Mouse (Mus musculus): ENCODE measurements at regions not wholly inside any gene's neighbourhood (a gene's known extent, or its start where the extent isn't known, plus 50 kb on each side); places are given as distances from the start of the nearest gene placed in this dataset.
A peak's percentile ranks its signal among the peaks of the same experiment; 100 is the strongest.

DNA sequence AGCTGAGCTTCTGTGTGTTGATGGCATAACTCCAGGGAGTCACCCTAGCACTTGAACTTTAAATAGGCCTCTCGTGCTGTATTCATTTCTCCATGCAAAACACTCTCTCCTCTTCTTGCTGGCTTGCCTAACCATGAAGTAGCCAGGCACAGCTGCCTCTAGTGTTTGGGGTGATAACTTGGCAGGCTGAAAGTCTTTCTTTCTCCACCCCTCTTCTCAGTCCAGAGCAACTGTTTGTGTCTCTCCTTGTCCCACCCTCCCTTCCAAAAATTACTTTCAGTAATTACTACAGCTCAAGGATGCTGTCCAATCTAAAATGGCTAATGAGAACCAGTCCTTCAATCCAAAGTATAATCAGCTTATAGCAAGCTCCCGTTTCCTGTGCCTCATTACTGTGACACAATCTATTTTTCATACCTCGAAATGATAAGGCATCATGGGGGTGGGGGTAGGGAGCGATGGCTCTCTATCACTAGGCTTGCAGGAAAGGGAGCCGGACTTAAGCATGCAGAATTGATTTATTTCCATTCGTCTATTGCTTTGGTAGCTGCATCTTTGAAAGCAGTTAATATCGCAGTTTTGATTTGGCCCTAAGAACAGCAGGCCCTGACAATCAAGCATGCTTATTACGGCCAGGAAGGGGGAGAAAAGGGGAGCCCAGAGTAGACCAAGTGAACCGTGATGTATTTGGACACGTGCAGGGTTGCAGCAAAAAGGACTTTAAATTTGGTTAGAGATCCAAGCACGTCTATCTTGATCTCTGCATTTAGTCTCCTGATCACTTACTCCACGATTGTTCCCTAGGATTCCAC, 943.8 kb downstream of the Slc4a3 start:
- no peak overlapping the region for H3K9ac ChIP-seq (ENCODE audit: low read depth, low read length)
- H3K4me1 ChIP-seq (ENCODE audit: control insufficient read depth, insufficient read depth, low read length), result peaks cover 26% of the 10 kb centered on the region
- no peaks in the 10 kb centered on the region for H3K9me3 ChIP-seq (replicated peaks; ENCODE audit: control insufficient read depth, low read length, poor library complexity, severe bottlenecking)
- peak overlapping the region; percentile 3; the same call in 1 of the 2 replicates for H3K27ac ChIP-seq (ENCODE audit: low read length)
- peak; percentile 57; the same call in 1 of the 2 replicates for ATAC-seq
- no peak overlapping the region for H3K4me3 ChIP-seq (ENCODE audit: low read depth, low read length)
- H3K36me3 ChIP-seq (ENCODE audit: control insufficient read depth, insufficient read depth, low read length), result no peaks in the 10 kb centered on the region
- 16% methylated on average over 12 of the region's 12 CpGs for WGBS
- H3K4me2 ChIP-seq (ENCODE audit: low read length), result peak overlapping the region; percentile 17; the same call in 1 of the 2 replicates
- no peaks in the 10 kb centered on the region for H3K27me3 ChIP-seq (ENCODE audit: control insufficient read depth, insufficient read depth, low read depth, low read length)

DNA sequence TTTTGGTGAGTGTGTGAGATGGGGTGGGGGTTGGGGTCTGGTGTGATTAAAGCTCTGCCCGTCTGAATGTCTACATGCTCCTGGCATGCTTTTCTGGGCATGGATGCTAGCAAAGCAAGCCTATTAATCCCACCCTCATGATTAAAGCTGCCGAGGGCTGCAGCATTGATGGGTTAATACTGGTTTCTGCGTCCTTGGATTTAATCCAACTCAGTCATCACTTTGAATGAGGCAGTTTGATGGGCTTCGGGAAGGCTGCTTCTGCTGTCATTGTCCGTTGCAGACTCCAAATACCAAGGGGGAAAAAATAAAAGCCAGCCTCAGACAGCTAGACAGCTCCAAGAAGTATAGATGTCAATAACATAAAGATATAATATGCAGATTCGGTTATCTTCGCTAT, 944.7 kb downstream of the Slc4a3 start:
- Histone ChIP-seq H3K4me2 (ENCODE audit: low read length) (peak overlapping the region; percentile 35), H3K9me3 (replicated peaks; ENCODE audit: control insufficient read depth, low read length, poor library complexity, severe bottlenecking) (no peaks in the 10 kb centered on the region), H3K4me3 (ENCODE audit: low read depth, low read length) (no peak overlapping the region), H3K4me1 (ENCODE audit: control insufficient read depth, insufficient read depth, low read length) (peaks cover 26% of the 10 kb centered on the region), H3K27ac (ENCODE audit: low read length) (peak overlapping the region; percentile 57; the same call in 1 of the 2 replicates), H3K27me3 (ENCODE audit: control insufficient read depth, insufficient read depth, low read depth, low read length) (no peaks in the 10 kb centered on the region), H3K36me3 (ENCODE audit: control insufficient read depth, insufficient read depth, low read length) (no peaks in the 10 kb centered on the region), H3K9ac (ENCODE audit: low read depth, low read length) (no peak overlapping the region)
- peak; percentile 82 for ATAC-seq
- WGBS, result 10% methylated on average over 7 of the region's 7 CpGs

DNA sequence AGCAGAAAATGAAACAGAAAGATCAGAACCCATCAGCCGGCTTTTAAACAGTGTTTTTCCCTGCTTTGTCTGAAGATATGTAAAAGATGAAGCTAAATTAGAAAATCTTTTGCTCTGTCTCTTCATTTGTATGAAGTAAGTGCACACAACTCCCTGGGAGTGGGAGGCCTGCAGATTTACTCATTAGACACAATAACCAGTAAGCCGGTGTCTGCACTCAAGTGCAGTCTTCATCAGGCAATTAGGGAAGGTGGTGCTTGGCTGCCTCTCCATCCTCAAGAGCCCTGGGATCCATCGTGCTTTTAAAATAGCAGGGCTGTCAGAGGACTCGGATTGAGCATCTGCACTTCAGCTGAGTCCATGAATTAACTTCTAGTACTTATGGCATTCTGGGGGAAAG, 945.1 kb downstream of the Slc4a3 start:
- Histone ChIP-seq H3K9ac (ENCODE audit: low read depth, low read length) (no peak overlapping the region), H3K9me3 (replicated peaks; ENCODE audit: control insufficient read depth, low read length, poor library complexity, severe bottlenecking) (no peaks in the 10 kb centered on the region), H3K27me3 (ENCODE audit: control insufficient read depth, insufficient read depth, low read depth, low read length) (no peaks in the 10 kb centered on the region), H3K4me1 (ENCODE audit: control insufficient read depth, insufficient read depth, low read length) (peaks cover 26% of the 10 kb centered on the region), H3K36me3 (ENCODE audit: control insufficient read depth, insufficient read depth, low read length) (no peaks in the 10 kb centered on the region), H3K4me3 (ENCODE audit: low read depth, low read length) (no peak overlapping the region), H3K27ac (ENCODE audit: low read length) (peak overlapping the region; percentile 57; the same call in 1 of the 2 replicates), H3K4me2 (ENCODE audit: low read length) (peak overlapping the region; percentile 35)
- peak; percentile 43; the same call in 1 of the 2 replicates for ATAC-seq
- WGBS, result 9% methylated on average over 4 of the region's 4 CpGs

DNA sequence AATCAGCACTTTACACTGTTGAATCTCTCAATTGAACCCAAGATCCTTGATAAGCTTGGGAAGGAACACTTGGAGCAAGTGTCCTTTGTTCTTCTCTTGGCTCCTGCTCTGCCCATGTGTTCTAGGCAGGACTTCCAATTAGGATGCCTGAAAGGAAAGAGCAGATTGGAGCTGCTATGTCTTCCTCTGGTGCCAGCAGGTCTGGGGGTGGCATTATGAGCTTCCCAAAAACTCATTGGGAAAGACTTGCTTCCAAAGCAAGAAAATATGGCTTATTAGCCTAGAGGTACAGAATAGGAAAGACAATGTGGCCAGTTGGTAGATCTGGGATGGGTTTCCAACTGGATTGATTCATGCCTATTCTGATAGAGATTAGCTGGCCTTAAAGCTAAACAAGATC, 959.1 kb downstream of the Slc4a3 start:
- H3K9ac ChIP-seq (ENCODE audit: low read depth, low read length), result no peak overlapping the region
- no peaks in the 10 kb centered on the region for H3K36me3 ChIP-seq (ENCODE audit: control insufficient read depth, insufficient read depth, low read length)
- H3K27ac ChIP-seq (ENCODE audit: low read length), result no peak overlapping the region
- ATAC-seq, result no peak
- H3K27me3 ChIP-seq (ENCODE audit: control insufficient read depth, insufficient read depth, low read depth, low read length), result no peaks in the 10 kb centered on the region
- H3K4me1 ChIP-seq (ENCODE audit: control insufficient read depth, insufficient read depth, low read length), result no peaks in the 10 kb centered on the region
- H3K4me3 ChIP-seq (ENCODE audit: low read depth, low read length), result no peak overlapping the region
- no peaks in the 10 kb centered on the region for H3K9me3 ChIP-seq (replicated peaks; ENCODE audit: control insufficient read depth, low read length, poor library complexity, severe bottlenecking)
- H3K4me2 ChIP-seq (ENCODE audit: low read length), result no peak overlapping the region

DNA sequence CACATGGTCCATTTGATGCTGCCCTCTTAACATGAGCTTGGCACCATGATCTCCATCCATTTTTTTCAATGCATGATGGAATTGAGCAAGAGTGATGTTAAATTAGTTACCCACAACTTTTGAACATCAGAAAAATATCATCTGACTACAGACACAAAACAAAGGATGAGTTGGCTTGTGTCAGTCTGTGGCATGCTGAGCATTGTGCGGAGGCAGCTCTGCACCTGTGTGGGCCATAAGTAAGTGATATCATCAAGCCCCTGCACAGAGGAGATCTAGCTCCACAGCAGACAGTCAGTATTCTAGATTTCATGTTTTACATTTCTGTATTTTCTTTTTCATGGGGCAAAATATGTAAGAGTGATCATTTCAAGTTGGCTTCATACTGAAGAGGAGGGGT, 962.8 kb downstream of the Slc4a3 start:
- WGBS, result 92% methylated on average over 1 of the region's 1 CpGs
- H3K9ac ChIP-seq (ENCODE audit: low read depth, low read length), result no peak overlapping the region
- ATAC-seq, result no peak
- H3K36me3 ChIP-seq (ENCODE audit: control insufficient read depth, insufficient read depth, low read length), result no peaks in the 10 kb centered on the region
- no peaks in the 10 kb centered on the region for H3K4me1 ChIP-seq (ENCODE audit: control insufficient read depth, insufficient read depth, low read length)
- no peaks in the 10 kb centered on the region for H3K27me3 ChIP-seq (ENCODE audit: control insufficient read depth, insufficient read depth, low read depth, low read length)
- H3K27ac ChIP-seq (ENCODE audit: low read length), result no peak overlapping the region
- H3K9me3 ChIP-seq (replicated peaks; ENCODE audit: control insufficient read depth, low read length, poor library complexity, severe bottlenecking), result no peaks in the 10 kb centered on the region
- no peak overlapping the region for H3K4me3 ChIP-seq (ENCODE audit: low read depth, low read length)
- H3K4me2 ChIP-seq (ENCODE audit: low read length), result no peak overlapping the region

DNA sequence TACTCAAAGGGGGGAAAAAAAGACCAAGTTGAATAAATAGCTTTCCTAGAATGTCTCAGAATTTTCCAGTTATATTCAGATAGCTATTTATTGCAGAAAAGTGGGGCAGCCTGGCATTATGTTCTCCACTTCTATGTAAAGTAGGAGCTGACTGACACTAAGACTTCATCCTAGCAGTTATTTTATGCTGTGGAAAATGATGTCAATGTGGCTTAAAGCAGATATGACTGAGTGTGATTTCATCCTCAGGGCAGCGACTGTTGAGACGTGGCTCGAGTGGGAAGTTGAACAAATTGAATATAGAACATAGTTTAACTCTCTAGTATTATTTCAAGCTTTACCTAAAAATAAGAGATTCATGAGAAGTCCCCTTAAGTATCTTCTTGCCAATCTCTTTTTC, 963.4 kb downstream of the Slc4a3 start:
- no peak overlapping the region for H3K9ac ChIP-seq (ENCODE audit: low read depth, low read length)
- no peaks in the 10 kb centered on the region for H3K4me1 ChIP-seq (ENCODE audit: control insufficient read depth, insufficient read depth, low read length)
- no peaks in the 10 kb centered on the region for H3K27me3 ChIP-seq (ENCODE audit: control insufficient read depth, insufficient read depth, low read depth, low read length)
- no peak for ATAC-seq
- no peaks in the 10 kb centered on the region for H3K9me3 ChIP-seq (replicated peaks; ENCODE audit: control insufficient read depth, low read length, poor library complexity, severe bottlenecking)
- H3K36me3 ChIP-seq (ENCODE audit: control insufficient read depth, insufficient read depth, low read length), result no peaks in the 10 kb centered on the region
- H3K4me2 ChIP-seq (ENCODE audit: low read length), result no peak overlapping the region
- H3K4me3 ChIP-seq (ENCODE audit: low read depth, low read length), result no peak overlapping the region
- no peak overlapping the region for H3K27ac ChIP-seq (ENCODE audit: low read length)
- WGBS, result 81% methylated on average over 3 of the region's 3 CpGs

DNA sequence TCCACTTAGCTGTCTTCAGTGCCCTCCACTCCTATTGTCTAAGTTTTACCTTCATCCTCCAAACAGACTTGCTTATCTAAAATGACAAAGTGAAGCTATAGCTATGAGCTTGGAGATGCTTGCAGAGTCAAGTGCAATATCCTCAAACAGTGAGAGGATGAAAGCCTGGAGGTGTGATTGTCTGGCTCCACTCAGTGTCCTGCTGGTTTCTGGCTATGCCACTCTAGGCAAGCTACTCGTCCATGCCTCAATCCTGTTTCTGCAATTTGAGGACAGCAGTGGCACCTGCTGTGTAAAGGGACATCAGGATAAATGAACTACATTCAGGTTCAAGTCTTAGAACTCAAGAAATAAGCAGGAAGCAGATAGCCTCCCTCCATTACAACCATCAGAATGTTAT, 966.1 kb downstream of the Slc4a3 start:
- no peaks in the 10 kb centered on the region for H3K27me3 ChIP-seq (ENCODE audit: control insufficient read depth, insufficient read depth, low read depth, low read length)
- no peaks in the 10 kb centered on the region for H3K9me3 ChIP-seq (replicated peaks; ENCODE audit: control insufficient read depth, low read length, poor library complexity, severe bottlenecking)
- H3K4me2 ChIP-seq (ENCODE audit: low read length), result no peak overlapping the region
- no peaks in the 10 kb centered on the region for H3K36me3 ChIP-seq (ENCODE audit: control insufficient read depth, insufficient read depth, low read length)
- H3K9ac ChIP-seq (ENCODE audit: low read depth, low read length), result no peak overlapping the region
- 51% methylated on average over 1 of the region's 1 CpGs for WGBS
- H3K4me1 ChIP-seq (ENCODE audit: control insufficient read depth, insufficient read depth, low read length), result no peaks in the 10 kb centered on the region
- no peak overlapping the region for H3K27ac ChIP-seq (ENCODE audit: low read length)
- no peak overlapping the region for H3K4me3 ChIP-seq (ENCODE audit: low read depth, low read length)
- ATAC-seq, result no peak

DNA sequence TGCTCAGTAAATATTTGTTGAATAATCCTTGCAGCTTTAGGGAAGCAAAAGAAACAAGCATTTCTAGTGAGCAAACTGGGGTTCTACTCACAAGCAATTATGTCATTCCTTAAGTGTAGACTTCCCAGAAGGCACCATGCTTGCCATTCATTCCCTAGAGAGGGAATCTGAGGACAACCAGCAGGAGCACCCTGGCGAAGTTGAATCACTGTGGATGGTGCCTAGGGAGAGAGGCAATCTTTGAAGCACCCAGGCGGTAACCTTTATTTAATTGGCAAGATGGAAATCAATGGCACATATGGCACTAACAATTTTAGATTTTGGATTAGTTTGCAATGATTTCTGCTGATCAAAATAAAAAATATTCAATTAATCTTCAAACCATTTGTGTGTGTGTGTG, 967.4 kb downstream of the Slc4a3 start:
- Histone ChIP-seq H3K4me3 (ENCODE audit: low read depth, low read length) (no peak overlapping the region), H3K9me3 (replicated peaks; ENCODE audit: control insufficient read depth, low read length, poor library complexity, severe bottlenecking) (no peaks in the 10 kb centered on the region), H3K9ac (ENCODE audit: low read depth, low read length) (no peak overlapping the region), H3K27ac (ENCODE audit: low read length) (no peak overlapping the region), H3K27me3 (ENCODE audit: control insufficient read depth, insufficient read depth, low read depth, low read length) (no peaks in the 10 kb centered on the region), H3K4me2 (ENCODE audit: low read length) (no peak overlapping the region), H3K36me3 (ENCODE audit: control insufficient read depth, insufficient read depth, low read length) (no peaks in the 10 kb centered on the region), H3K4me1 (ENCODE audit: control insufficient read depth, insufficient read depth, low read length) (no peaks in the 10 kb centered on the region)
- 84% methylated on average over 2 of the region's 2 CpGs for WGBS
- no peak for ATAC-seq

DNA sequence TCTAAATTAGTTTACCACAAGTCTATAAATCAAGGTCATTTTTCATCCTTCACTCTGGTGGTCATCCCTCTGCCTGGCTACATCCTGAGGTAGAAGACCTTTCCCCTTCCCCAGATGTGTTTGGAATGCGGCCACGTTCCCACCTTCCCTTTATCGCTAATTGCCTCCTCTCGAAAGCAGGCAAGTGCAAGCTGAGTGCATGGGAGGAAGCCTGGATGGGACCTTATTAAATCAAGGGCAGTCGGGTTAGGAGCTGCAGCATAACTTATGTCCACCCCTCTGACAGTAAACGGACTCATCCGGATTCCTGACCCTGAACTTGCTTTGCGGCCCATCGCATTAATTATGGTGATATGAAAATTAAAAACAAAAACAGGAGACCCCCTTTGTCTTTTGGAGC, 983.5 kb downstream of the Slc4a3 start:
- Histone ChIP-seq H3K9me3 (replicated peaks; ENCODE audit: control insufficient read depth, low read length, poor library complexity, severe bottlenecking) (no peaks in the 10 kb centered on the region), H3K4me3 (ENCODE audit: low read depth, low read length) (no peak overlapping the region), H3K4me2 (ENCODE audit: low read length) (no peak overlapping the region), H3K4me1 (ENCODE audit: control insufficient read depth, insufficient read depth, low read length) (no peaks in the 10 kb centered on the region), H3K27me3 (ENCODE audit: control insufficient read depth, insufficient read depth, low read depth, low read length) (no peaks in the 10 kb centered on the region), H3K36me3 (ENCODE audit: control insufficient read depth, insufficient read depth, low read length) (no peaks in the 10 kb centered on the region), H3K9ac (ENCODE audit: low read depth, low read length) (no peak overlapping the region), H3K27ac (ENCODE audit: low read length) (no peak overlapping the region)
- WGBS, result 86% methylated on average over 9 of the region's 9 CpGs
- ATAC-seq, result no peak
